Mouse (Mus musculus): ENCODE measurements around the gene Ank2.

Ank2 gene

DNA sequence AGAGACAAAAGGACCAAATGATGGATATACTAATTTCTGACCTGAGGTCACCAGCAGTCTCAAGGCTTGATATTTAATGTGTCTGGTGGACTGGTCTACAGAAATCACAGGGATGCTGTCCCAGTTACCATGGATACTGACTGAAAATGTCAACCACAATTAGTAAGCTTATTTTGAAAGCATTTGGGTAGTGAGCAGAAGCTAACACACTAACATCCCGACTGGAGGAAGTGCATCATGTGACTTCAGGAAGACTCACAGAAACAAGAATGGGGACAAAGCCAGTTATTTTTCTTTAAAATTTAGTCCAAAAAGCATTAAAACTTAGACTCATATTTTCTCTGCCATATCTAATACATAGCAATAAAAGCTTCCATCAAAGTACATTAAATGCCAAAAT, 546.5 kb downstream of the Ank2 start:
- no peak for DNase-seq

- no peak for DNase-seq
Observed at GRCm38 (mm10) chr3:126946591-126946990, 552.6 kb downstream of the Ank2 start.

GRCm38 (mm10) chr3:126944838-126945237, 554.3 kb downstream of the Ank2 start:
- no peak for DNase-seq

DNA sequence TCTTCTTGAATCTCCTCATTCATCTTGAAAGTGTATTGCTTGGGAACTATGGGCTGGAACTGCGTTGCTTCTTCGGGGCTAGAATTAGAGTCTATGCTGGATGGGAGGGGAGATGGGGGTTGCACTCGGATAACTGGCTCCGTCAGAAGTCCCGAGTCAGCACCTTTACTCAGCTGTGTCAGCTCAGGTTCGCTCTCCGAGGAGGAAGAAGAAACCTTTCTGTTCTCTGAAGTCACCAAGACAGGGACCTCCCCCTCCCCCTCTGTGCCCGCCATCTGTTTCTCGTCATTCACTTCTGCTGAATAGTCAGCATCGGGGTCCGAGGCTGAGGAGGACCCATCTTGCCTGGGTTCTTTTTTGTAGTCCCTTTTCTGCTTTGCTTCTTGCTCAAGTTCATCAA, 555.1 kb downstream of the Ank2 start:
- DNase-seq = no peak

DNA sequence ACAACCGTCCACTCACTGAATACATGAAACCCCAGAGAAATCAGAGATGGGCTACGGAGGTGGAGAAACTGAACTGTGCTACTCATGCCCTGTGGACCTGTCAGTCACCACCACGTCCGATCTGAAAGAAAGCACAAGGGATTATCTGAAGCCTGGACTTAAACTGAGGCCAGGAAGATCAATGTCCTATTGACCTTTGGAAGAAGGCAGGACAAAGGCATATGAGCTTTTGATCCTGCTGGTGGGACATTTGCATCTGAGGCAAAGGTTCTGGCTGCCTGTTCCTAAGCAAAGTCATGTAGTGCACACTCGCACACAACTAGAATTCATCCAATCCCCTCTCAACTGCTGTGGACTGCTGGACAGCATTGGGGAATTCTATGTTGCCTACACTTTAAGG, 558.7 kb downstream of the Ank2 start:
- DNase-seq = no peak

DNA sequence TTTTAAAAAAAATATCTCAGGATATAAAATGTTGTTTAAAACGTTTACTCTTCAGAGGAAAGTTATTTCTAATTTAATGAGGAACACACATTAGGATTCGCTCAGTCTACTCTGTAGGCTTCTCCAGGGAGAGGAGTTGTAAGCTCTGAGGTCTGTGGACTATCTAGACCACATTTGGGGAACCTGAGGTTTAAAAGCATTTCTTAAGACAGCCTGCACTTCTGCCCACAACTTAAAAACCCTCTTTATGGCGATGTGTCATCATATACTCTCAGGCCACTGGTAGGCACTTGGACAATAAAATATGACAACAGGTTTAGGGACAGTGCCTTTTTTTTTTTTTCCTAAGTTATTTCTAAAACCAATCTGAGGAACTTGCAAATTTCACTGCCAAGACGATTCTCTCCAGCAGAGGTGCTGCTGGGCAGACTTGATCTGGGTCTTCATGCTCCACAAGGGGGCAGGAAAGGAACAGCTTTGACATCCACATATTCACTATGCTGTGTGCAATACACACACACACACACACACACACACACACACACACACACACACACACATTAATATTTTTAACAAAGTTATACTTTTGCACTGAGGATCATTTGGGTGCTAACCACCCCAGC, 567.2 kb downstream of the Ank2 start:
- DNase-seq = no peak

- no peak for DNase-seq
Observed at GRCm38 (mm10) chr3:126923575-126924382, 575.4 kb downstream of the Ank2 start.

DNA sequence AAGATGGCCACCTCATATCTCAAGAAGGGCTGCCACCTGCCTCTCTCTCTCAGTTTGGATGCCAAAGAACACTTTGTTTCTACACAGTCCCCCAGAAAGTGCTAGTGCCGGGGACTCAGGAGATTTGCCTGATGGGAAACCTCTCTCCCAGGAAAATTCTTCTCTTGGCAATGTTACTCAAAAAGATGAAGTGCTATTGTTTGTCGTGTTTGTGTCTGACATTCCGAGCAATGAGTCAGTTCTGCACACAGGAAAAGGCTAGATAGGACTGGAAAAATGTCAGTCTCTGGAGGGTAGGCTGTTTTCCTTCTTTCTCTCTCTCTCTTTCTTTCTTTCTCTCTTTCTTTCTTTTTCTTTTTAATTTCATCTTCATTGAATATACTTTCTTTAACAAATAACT, 577.2 kb downstream of the Ank2 start:
- DNase-seq = no peak

- no peak for DNase-seq
Observed at GRCm38 (mm10) chr3:126920296-126920695, 578.9 kb downstream of the Ank2 start.

GRCm38 (mm10) chr3:126918805-126919473, 580.2 kb downstream of the Ank2 start:
- DNase-seq = no peak

GRCm38 (mm10) chr3:126916381-126916780, 582.8 kb downstream of the Ank2 start:
- DNase-seq = no peak

DNA sequence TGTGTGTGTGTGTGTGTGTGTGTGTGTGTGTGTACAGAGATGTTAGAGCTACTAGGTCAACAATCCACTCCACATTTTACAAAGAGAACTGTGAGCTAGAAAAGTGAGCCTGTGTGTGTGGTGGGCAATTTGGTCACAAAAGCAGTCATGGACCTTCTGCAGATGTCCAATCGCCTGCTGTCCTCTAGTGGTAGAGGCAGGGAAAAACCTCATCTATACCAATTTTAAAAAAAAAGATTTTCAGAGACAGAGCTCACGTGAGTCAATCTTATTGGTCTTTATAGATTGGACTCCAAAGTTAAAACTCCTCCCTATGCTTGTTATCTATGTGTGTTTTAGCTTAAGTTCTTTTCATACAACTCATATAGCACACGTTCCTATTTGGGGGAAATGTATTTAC, 595.6 kb downstream of the Ank2 start:
- no peak for DNase-seq

- no peak for DNase-seq
Observed at GRCm38 (mm10) chr3:126886644-126887043, 612.5 kb downstream of the Ank2 start.

- DNase-seq = no peak
Observed at GRCm38 (mm10) chr3:126886090-126886489, 613.1 kb downstream of the Ank2 start.

- DNase-seq = no peak
Observed at GRCm38 (mm10) chr3:126878233-126878632, 620.9 kb downstream of the Ank2 start.
